Comparison of ENCODE assay signal across 8 mouse cellular contexts in genomic region chr19:46038851-46039260, GRCm38 (mm10). TPM values are rescaled to one million over a fixed set of nuclear protein-coding genes. Genes with fewer than 3 reads are reported as not detected.
DNase-seq lines count a peak whose midpoint lies in the region; ATAC-seq and TF ChIP-seq lines count a peak whose summit lies in the region.

No protein-coding gene starts in this region.

- 3% methylated on average over 12 of the region's 17 CpGs for WGBS in heart, embryonic 11.5 days (ENCODE audit: insufficient replicate concordance)
- 0% methylated on average over 17 of the region's 17 CpGs for WGBS in heart, embryonic 12.5 days
- under 1% methylated on average over 17 of the region's 17 CpGs for WGBS in limb, embryonic 15.5 days
- 1% methylated on average over 17 of the region's 17 CpGs for WGBS in small intestine, adult 2 months

- no peaks in the 10 kb centered on the region for H3K9me3 ChIP-seq in heart, embryonic 11.5 days (replicated peaks; ENCODE audit: control insufficient read depth, low read length)
- H3K9me3 ChIP-seq in heart, embryonic 12.5 days (replicated peaks) = no peaks in the 10 kb centered on the region
- H3K9me3 ChIP-seq in limb, embryonic 15.5 days = no peaks in the 10 kb centered on the region

- no peak for DNase-seq in heart, postnatal 25 days (ENCODE audit: low spot score)
- DNase-seq in adrenal gland, postnatal 14 days = peak; percentile 54
- no peak for DNase-seq in urinary bladder, postnatal 4 days (ENCODE audit: low spot score in 2 of 2)

- H3K36me3 ChIP-seq in heart, embryonic 11.5 days (ENCODE audit: control insufficient read depth, insufficient read depth, low read length) = peaks cover 23% of the 10 kb centered on the region
- H3K36me3 ChIP-seq in heart, embryonic 12.5 days = peaks cover 33% of the 10 kb centered on the region
- peaks cover 25% of the 10 kb centered on the region for H3K36me3 ChIP-seq in limb, embryonic 15.5 days
- H3K36me3 ChIP-seq in small intestine, adult 2 months (ENCODE audit: control insufficient read depth, insufficient read depth, low read length) = peaks cover 20% of the 10 kb centered on the region

- H3K9ac ChIP-seq in heart, embryonic 11.5 days (ENCODE audit: low read depth, low read length) = peak overlapping the region; percentile 89
- peak overlapping the region; percentile 97 for H3K9ac ChIP-seq in heart, embryonic 12.5 days
- peak overlapping the region; percentile 76 for H3K9ac ChIP-seq in limb, embryonic 15.5 days

- intact Hi-C loops in heart, postnatal 25 days (cut with DNase I) = loop anchor here (5.0 kb wide), 1 partner anchor 42 kb away; the partner anchor contains the start of gene Armh3

- peak overlapping the region; percentile 84 for H3K4me2 ChIP-seq in heart, embryonic 11.5 days
- peak overlapping the region; percentile 93 for H3K4me2 ChIP-seq in heart, embryonic 12.5 days
- peak overlapping the region; percentile 76 for H3K4me2 ChIP-seq in limb, embryonic 15.5 days

- no peak for TF ChIP-seq CTCF in small intestine, adult 2 months (IDR thresholded peaks at IDR 0.05; ENCODE audit: extremely low read depth, insufficient read length, insufficient replicate concordance, low read depth, low read length)

- peaks cover 61% of the 10 kb centered on the region for H3K4me1 ChIP-seq in heart, embryonic 11.5 days (ENCODE audit: control insufficient read depth, insufficient read depth, low read length)
- peaks cover 72% of the 10 kb centered on the region for H3K4me1 ChIP-seq in heart, embryonic 12.5 days (replicated peaks)
- H3K4me1 ChIP-seq in limb, embryonic 15.5 days = peaks cover 69% of the 10 kb centered on the region
- peaks cover 27% of the 10 kb centered on the region for H3K4me1 ChIP-seq in small intestine, adult 2 months (ENCODE audit: control insufficient read depth, insufficient read depth, insufficient read length, low read length)

- H3K27me3 ChIP-seq in heart, embryonic 11.5 days (ENCODE audit: control insufficient read depth, insufficient read depth, low read length) = no peaks in the 10 kb centered on the region
- H3K27me3 ChIP-seq in heart, embryonic 12.5 days (replicated peaks) = no peaks in the 10 kb centered on the region
- H3K27me3 ChIP-seq in limb, embryonic 15.5 days = no peaks in the 10 kb centered on the region
- no peaks in the 10 kb centered on the region for H3K27me3 ChIP-seq in small intestine, adult 2 months (ENCODE audit: control insufficient read depth, insufficient read depth, low read length)

- peak overlapping the region; percentile 96 for H3K27ac ChIP-seq in heart, embryonic 11.5 days (ENCODE audit: low read depth, low read length)
- peak overlapping the region; percentile 98 for H3K27ac ChIP-seq in heart, embryonic 12.5 days (ENCODE audit: poor library complexity, severe bottlenecking)
- peak overlapping the region; percentile 94 for H3K27ac ChIP-seq in limb, embryonic 15.5 days
- no peak overlapping the region for H3K27ac ChIP-seq in small intestine, adult 2 months (ENCODE audit: insufficient read depth, low read depth, low read length)

- no peak for TF ChIP-seq POLR2A in small intestine, adult 2 months (IDR thresholded peaks at IDR 0.05; ENCODE audit: low read depth, low read length)

- H3K4me3 ChIP-seq in heart, embryonic 11.5 days (ENCODE audit: low read depth, low read length) = peak overlapping the region; percentile 79
- H3K4me3 ChIP-seq in heart, embryonic 12.5 days = peak overlapping the region; percentile 87
- peak overlapping the region; percentile 70 for H3K4me3 ChIP-seq in limb, embryonic 15.5 days
- peak overlapping the region; percentile 64 for H3K4me3 ChIP-seq in small intestine, adult 2 months (ENCODE audit: low read depth, low read length)

- ATAC-seq in heart, embryonic 11.5 days (replicated peaks; ENCODE audit: insufficient number of reproducible peaks, low FRiP score, low TSS enrichment) = no peak
- peak; percentile 22; the same call in 1 of the 2 replicates for ATAC-seq in heart, embryonic 12.5 days (ENCODE audit: insufficient number of reproducible peaks, low FRiP score)
- no peak for ATAC-seq in limb, embryonic 15.5 days (ENCODE audit: insufficient number of reproducible peaks, low FRiP score, low TSS enrichment, low read depth)
- no peak for ATAC-seq in inflammation-experienced regulatory T-cells, adult 6 months

RNA-seq across cellular contexts. Expression of gene Pprc1, which starts 5.8 kb away (rescaled TPM):
- polyA plus RNA-seq in heart, embryonic 11.5 days (2014; fragmentation: Nextera tagmentation; extraction: Ambion mirVana) = 36.8 and 46.7 TPM in 2 replicates
- 10 to 100 TPM; 14.0 to 14.9 TPM for total RNA-seq in heart, postnatal 25 days (2021)
- total RNA-seq in adrenal gland, postnatal 14 days (2021) = 32.9 and 33.8 TPM in 2 replicates
- 30.6 and 37.9 TPM in 2 replicates for polyA plus RNA-seq in heart, embryonic 12.5 days (2016; fragmentation: Nextera tagmentation; extraction: Ambion mirVana)
- polyA plus RNA-seq in limb, embryonic 15.5 days (2015; fragmentation: Nextera tagmentation; extraction: Ambion mirVana) = 36.8 and 37.0 TPM in 2 replicates
- 9.9 and 10.6 TPM in 2 replicates for polyA plus RNA-seq in small intestine, adult 2 months (2012; rRNA removed)
- polyA plus RNA-seq in inflammation-experienced regulatory T-cells, adult 6 months (2017; shearing (Covaris generic)) = 10 to 100 TPM; 10.4 to 20.5 (median 20.3) TPM

RNA-seq across cellular contexts. Expression of gene Ldb1, which starts 6.2 kb away (rescaled TPM):
- 53.6 and 59.7 TPM in 2 replicates for polyA plus RNA-seq in heart, embryonic 11.5 days (2014; fragmentation: Nextera tagmentation; extraction: Ambion mirVana)
- 10 to 100 TPM; 40.3 to 44.7 TPM for total RNA-seq in heart, postnatal 25 days (2021)
- total RNA-seq in adrenal gland, postnatal 14 days (2021) = 63.1 and 82.7 TPM in 2 replicates
- 84.2 and 85.0 TPM in 2 replicates for polyA plus RNA-seq in heart, embryonic 12.5 days (2016; fragmentation: Nextera tagmentation; extraction: Ambion mirVana)
- 87.0 and 103 TPM in 2 replicates for polyA plus RNA-seq in limb, embryonic 15.5 days (2015; fragmentation: Nextera tagmentation; extraction: Ambion mirVana)
- polyA plus RNA-seq in small intestine, adult 2 months (2012; rRNA removed) = 35.6 and 60.8 TPM in 2 replicates
- 10 to 100 TPM; 28.4 to 51.7 (median 49.6) TPM for polyA plus RNA-seq in inflammation-experienced regulatory T-cells, adult 6 months (2017; shearing (Covaris generic))

RNA-seq across cellular contexts. Expression of gene Hps6, which starts 35.5 kb away (rescaled TPM):
- 3.0 and 3.6 TPM in 2 replicates for polyA plus RNA-seq in heart, embryonic 11.5 days (2014; fragmentation: Nextera tagmentation; extraction: Ambion mirVana)
- 1 to 10 TPM; 6.2 to 7.0 TPM for total RNA-seq in heart, postnatal 25 days (2021)
- 10.7 and 11.3 TPM in 2 replicates for total RNA-seq in adrenal gland, postnatal 14 days (2021)
- 6.6 and 7.3 TPM in 2 replicates for polyA plus RNA-seq in heart, embryonic 12.5 days (2016; fragmentation: Nextera tagmentation; extraction: Ambion mirVana)
- polyA plus RNA-seq in limb, embryonic 15.5 days (2015; fragmentation: Nextera tagmentation; extraction: Ambion mirVana) = 8.8 and 9.2 TPM in 2 replicates
- 3.4 and 5.6 TPM in 2 replicates for polyA plus RNA-seq in small intestine, adult 2 months (2012; rRNA removed)
- 1 to 10 TPM; 1.3 to 3.1 (median 2.6) TPM for polyA plus RNA-seq in inflammation-experienced regulatory T-cells, adult 6 months (2017; shearing (Covaris generic))

RNA-seq across cellular contexts. Expression of gene Nolc1, which starts 36.8 kb away (rescaled TPM):
- 64.1 and 65.4 TPM in 2 replicates for polyA plus RNA-seq in heart, embryonic 11.5 days (2014; fragmentation: Nextera tagmentation; extraction: Ambion mirVana)
- total RNA-seq in heart, postnatal 25 days (2021) = 10 to 100 TPM; 14.9 to 16.6 TPM
- total RNA-seq in adrenal gland, postnatal 14 days (2021) = 59.2 and 62.9 TPM in 2 replicates
- polyA plus RNA-seq in heart, embryonic 12.5 days (2016; fragmentation: Nextera tagmentation; extraction: Ambion mirVana) = 56.2 and 60.3 TPM in 2 replicates
- polyA plus RNA-seq in limb, embryonic 15.5 days (2015; fragmentation: Nextera tagmentation; extraction: Ambion mirVana) = 70.4 and 79.6 TPM in 2 replicates
- polyA plus RNA-seq in small intestine, adult 2 months (2012; rRNA removed) = 3.4 and 4.3 TPM in 2 replicates
- 10 to 100 TPM; 53.4 to 77.2 (median 65.0) TPM for polyA plus RNA-seq in inflammation-experienced regulatory T-cells, adult 6 months (2017; shearing (Covaris generic))

RNA-seq across cellular contexts. Expression of gene Armh3, which starts 40.6 kb away (rescaled TPM):
- polyA plus RNA-seq in heart, embryonic 11.5 days (2014; fragmentation: Nextera tagmentation; extraction: Ambion mirVana) = 9.6 and 11.9 TPM in 2 replicates
- total RNA-seq in heart, postnatal 25 days (2021) = 10 to 100 TPM; 14.8 to 16.0 TPM
- total RNA-seq in adrenal gland, postnatal 14 days (2021) = 15.3 and 17.0 TPM in 2 replicates
- 13.6 and 16.5 TPM in 2 replicates for polyA plus RNA-seq in heart, embryonic 12.5 days (2016; fragmentation: Nextera tagmentation; extraction: Ambion mirVana)
- 16.3 and 17.3 TPM in 2 replicates for polyA plus RNA-seq in limb, embryonic 15.5 days (2015; fragmentation: Nextera tagmentation; extraction: Ambion mirVana)
- 3.6 and 7.5 TPM in 2 replicates for polyA plus RNA-seq in small intestine, adult 2 months (2012; rRNA removed)
- polyA plus RNA-seq in inflammation-experienced regulatory T-cells, adult 6 months (2017; shearing (Covaris generic)) = 10 to 100 TPM in 1 of 3 experiments, 1 to 10 TPM in 2; 8.0 to 10.9 (median 9.5) TPM
